Mouse (Mus musculus) hindlimb bud, embryonic 11.5 days (tissue): ENCODE measurements at regions not wholly inside any gene's neighbourhood (a gene's known extent, or its start where the extent isn't known, plus 50 kb on each side); places are given as distances from the start of the nearest gene placed in this dataset.

Experiments used
- DNase-seq: peaks from one replicate; pipeline ENCODE4 v3.0.0-alpha.2; 2012; ENCODE audit warnings: low read depth, low spot score; ENCODE audit errors: extremely low spot score

DNA sequence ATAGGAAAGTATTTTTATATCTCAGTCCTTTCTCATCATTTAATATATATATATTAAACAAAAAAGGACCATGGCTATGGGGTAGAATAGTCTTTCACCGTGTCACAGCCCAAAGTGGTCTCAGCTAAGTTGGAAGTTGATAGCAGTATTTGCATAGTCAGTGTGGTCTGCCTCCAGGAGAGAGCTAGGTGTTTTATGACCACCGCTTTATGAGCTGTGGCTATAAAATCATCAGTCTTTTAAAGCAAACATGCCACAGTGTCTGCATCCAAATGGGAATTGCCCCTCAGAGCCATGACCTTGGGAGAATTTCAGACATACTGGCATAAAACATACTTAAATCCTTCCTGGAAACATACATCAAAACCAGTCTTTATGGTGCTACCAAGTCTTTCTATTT is 140.9 kb upstream of the Cdkn2b start:
- no peak for DNase-seq

DNA sequence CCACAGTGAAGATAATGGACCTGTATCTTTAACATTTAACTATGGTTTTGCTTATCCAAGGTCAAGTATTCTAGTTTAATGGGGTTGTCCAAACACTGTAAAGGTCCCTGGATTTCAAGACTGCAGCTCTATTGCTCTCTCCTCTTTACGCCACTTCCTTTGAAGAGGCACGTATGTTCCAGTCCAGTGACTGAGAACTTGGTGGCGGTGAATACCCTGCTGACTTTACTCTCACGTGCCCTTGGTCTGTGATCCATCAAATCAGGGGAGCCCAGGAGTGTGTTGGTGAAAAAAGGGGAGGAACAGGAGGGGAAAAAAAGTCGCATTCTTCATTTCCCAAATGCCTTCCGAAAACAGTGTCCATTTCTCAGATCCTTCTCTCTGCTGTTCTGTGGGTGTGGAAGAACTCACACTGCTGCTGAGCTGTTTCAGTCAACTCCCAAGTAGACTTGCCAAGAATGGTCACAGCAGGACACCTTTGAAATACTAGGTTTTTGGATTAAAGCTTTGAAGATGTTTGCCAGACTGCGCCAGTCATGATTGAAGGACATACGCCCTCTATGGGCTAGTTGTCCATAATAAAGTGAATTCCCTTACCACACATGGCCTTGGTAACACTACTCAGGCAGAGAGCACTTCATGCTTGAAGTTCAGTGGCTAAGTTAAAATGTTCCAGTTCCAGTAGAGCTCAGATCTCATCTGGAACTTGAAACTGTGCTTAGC is 136.1 kb upstream of the Cdkn2b start:
- no peak for DNase-seq

DNA sequence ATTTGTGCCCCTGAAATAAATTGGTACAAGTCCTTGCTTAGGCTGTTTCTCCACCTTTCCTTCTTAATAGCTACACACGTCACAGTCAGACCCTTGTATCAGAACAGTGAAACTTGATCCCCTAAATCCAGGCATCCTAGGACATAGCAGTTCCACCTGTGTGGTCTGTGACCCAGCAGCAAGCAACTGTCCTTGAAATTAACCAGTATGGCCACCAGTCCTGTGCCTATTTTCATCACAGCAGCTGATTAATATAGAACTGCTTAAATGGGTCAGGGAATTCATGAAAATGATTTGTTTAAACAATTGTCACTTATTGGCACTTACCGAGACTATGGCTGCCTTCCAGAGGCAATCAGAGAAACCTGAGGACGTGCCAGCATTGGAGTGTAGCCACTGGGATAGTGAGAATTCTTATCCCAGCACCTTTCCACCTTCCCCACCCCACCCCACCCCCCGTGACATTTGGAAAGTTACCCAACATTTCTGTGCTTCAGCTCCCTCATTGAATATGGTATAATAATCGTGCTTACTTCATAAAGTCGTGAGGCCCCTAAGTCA is 135.4 kb upstream of the Cdkn2b start:
- no peak for DNase-seq

DNA sequence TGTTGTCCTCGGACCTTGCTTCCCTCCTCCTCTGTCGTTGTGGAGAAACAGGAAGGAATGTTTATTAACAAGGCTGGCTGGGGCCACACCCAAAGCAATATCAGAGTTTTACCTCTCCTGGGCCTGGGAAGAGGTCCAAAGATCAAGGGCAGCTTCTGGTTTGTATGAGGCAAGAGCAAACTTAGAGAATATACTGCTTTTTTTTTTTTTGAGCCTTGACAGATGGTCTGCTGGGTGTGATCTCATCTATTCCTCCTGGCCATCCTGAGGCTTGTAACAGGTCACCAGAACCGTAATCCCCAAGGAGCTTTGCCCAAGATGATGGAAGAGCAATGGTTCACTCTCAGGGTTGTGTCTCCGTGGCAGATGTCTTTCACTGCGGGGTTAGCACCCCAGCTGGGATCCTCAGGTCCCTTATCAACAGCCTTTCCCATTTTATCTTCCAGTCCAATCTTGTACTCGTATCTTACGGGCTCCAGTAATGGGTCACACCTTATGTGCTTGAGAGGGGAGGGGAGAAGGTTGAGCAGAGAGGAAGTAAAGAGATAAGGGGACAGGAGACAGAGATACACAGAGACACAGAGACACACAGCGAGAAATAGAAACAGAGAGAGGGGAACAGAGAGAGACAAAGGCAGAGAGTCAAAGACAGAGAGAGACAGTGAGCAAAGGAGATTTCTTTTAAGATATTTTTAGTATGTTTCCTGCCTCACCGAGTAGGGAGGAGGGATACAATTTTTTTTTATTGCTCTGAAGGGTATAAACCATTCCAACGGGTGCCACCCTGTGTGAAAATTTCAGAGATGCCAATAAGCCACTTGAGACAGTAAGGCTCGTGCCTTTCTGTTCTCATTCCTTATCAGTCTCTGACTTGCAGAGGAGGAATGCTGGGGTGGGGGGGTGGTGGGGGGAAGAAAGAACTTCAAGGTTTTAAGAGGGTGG is 134.6 kb upstream of the Cdkn2b start:
- no peak for DNase-seq

DNA sequence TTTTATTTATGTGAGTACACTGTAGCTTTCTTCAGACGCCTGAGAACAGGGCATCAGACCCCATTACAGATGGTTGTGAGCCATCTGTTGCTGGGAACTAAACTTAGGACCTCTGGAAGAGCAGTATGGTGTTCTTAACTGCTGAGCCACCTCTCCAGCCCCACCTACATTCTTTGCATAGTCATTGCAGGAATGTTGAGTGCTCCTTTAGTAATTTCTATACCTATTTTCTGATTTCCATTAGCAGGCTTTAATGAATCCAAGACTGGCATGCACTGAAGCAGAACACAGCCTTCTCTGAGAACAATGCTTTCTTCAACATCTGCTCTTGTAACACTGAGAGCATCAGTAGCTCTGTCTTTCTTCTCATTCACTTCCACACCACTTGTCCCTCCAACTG is 131.7 kb upstream of the Cdkn2b start:
- DNase-seq = no peak

DNA sequence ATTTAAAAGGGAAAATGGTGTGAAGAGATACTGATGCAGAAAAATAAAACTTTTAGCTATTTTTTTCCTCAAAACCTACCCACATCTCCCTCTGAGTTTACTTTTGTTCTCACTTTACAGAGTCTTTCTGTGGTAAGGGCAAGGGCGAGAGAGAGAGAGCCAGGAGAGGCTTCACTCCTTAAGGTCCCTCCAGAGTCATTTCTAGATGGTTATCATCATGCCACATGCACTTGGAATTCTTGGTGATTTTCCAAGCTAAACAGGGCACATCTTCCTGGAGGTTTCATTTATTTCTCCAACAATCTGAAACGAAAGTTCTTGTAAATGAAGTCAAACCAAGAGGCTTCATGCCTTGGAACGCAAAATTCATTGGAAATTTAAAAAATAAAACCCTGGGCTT is 130.0 kb upstream of the Cdkn2b start:
- no peak for DNase-seq

DNA sequence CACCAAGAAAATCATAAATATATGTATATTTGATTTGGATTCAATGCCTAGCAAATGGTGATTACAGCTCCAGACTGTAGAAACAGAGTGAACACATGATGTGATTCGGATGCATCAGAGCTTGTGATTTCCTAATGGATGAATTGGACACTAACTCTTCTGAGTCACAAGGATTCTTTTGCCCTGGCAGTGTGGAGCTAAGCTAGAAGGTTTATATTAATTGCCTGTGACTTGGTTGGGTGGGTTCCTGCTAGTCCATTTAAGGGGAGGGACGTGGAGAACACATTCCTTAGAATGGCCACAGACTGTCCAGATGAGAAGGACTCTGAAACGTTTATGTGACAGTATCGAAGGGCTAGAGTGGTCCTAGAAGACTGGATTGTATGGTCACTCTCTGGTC is 129.5 kb upstream of the Cdkn2b start:
- no peak for DNase-seq

DNA sequence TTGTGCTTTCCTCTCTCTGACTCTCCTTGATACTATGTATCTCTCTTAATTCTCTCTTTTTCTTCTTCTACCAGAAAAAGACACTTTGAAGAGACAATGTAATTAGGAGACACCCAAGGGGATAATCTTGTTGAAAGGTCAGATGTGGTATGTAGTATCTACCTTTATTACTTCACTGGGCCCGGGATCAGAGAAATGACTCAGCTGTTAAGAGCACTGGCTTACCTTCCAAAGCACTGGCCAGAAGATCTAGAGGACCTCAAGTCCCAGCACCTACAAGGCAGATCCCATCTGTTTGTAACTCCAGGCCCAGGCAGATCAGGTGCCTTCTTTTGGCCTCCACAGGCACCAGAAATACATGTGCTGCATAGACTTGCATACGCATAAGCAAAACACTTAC is 127.8 kb upstream of the Cdkn2b start:
- no peak for DNase-seq

DNA sequence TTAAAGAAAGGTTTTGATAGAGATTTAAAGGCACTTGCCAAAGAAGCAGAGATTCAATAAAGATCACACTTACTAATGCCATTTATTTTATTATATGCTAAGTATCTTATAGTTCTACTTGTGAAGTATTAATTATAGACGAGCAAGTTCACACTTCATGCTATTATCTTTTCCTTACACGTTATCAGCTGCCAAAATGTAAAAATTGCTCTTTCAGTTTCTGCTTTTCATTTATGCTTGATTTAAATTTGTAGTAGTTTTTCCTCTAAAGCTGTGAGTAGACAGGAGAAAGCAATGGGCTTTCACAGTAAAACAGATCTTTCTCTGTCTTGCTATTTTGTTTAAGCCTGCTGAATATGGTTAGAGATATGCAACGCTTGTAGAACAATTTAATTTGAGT is 125.9 kb upstream of the Cdkn2b start:
- DNase-seq = no peak

DNA sequence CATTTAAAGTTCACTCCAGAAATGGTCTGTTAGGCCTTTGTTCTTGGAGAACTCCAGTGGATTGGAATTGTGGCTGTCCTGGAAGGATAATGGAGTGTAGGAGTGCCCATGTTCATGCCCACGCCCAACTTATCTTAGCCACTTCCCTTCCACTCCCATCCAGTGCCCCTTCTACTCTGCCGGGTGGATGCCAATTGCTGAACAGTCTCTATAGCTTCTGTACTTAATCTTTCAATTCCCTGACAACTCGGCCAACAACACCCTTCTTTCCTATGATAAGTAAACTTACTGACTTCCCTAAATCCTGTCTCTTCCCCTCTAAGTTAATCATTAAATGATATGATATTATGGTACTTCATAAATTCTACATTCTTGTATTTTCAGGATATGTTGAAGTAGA is 123.3 kb upstream of the Cdkn2b start:
- DNase-seq = no peak

DNA sequence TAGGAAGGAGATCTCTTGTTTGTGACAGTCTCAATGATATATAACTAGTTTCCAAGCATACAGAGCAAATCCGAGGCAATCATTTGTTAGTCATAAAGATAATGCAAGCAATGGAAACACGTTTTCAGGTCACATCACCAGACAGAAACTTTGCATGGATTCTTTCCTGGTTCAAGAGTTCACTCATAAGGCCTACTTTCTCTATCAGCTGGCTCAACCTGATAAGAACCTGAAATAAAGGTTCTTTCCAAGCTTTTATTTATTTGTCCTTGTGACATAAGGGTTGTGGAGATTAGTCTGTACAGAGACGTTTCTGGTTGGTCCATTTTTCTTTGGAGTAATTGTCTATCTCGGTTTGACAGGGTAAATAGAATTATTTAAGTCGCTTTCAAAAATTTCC is 122.7 kb upstream of the Cdkn2b start:
- no peak for DNase-seq

DNA sequence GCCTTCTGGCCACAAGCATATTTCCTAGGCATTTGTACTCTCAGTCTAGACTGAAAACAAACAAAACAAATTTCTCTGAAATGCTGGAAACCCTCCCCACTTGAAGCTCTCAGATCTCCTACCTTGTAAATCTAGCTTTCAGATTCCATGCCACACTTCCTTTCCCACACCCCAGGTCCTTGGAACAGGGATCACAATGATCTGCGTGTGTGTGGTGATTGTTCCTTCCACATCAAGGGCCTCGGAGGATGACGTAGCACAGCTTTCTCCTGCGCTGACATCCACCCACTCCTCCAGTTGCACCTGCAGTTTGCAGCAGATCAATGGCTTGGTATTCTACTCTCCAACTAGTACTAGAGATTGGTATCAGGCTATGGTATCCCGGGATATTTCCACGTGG is 120.7 kb upstream of the Cdkn2b start:
- no peak for DNase-seq

DNA sequence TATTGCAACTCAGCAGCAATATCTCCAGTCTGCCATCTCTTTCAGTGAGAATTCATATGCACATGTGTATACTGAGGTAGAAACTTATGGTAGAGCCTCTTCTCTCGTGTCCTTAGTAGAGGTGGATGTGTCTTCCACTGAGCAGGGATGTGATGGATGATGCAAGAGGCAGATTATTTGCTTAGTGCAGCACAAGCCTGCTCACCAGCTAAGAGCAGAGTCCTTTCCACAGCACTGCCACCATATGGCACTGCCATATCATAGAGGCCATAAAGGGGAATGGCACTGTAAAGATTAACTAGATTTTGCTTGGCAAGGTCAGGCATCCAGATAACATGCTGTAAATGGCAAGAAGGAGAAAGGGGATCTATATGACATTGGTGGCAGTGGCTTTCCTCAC is 117.6 kb upstream of the Cdkn2b start:
- no peak for DNase-seq

DNA sequence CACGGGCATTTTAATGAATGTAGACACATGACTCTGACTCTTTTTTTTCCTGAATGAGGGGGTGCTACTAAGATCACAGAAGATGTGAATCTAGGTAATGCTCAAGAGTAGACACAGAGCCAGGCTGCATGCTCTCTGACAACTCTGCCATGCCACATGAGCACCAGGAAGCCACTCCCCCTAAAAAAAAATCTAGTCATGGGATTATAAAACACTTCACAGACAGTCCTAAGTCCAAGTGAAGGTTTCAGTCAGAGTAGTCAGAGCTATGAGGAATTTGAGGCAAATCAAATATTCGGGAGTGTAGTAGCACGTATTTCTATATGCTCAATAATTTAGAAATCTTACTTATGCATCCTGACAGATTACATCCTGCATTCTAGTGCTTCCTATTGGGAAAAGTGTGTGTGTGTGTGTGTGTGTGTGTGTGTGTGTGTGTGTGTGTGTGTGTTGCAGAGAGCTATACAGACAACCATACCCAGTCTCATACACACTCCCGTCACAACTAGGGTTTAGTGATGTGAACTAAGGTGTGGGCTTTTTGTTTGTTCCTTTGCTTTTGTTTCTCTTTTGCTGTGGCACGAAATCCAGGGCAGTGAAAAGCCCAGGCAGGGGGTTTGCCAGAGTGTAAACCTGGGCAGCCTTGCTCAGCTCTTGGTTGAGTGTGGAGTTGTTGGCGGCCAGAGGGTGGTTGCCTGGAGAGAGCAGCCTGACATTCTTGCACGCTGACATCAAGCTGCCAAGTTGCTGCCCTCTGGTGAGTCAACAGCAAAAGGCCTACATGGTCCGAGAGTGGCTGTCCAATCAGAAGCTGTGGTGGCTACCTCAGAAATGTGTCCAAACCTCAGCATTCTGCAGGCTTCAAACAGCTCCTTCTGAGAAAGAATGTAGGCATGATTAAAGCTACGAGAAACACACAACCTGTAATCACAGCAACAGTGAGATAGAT is 116.8 kb upstream of the Cdkn2b start:
- DNase-seq = no peak

DNA sequence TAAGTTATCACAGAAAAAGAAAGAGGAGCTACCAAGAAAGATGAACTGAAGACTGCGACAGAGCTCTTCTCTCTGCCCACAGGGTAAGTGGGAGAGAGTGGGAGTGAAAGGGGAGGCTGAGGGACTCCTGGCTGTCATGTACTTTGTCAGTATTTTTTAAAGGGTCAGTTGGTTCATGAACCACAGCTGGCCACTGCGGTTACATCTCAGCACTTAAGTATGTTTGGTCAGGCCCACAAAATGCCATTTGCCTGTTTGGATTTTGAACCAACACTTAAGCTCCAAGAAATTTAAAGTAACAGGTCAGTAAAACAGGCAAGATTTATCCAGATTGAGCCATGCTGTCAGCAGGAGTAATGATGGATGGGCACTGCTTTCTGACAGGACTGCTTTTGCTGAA is 115.1 kb upstream of the Cdkn2b start:
- DNase-seq = no peak

DNA sequence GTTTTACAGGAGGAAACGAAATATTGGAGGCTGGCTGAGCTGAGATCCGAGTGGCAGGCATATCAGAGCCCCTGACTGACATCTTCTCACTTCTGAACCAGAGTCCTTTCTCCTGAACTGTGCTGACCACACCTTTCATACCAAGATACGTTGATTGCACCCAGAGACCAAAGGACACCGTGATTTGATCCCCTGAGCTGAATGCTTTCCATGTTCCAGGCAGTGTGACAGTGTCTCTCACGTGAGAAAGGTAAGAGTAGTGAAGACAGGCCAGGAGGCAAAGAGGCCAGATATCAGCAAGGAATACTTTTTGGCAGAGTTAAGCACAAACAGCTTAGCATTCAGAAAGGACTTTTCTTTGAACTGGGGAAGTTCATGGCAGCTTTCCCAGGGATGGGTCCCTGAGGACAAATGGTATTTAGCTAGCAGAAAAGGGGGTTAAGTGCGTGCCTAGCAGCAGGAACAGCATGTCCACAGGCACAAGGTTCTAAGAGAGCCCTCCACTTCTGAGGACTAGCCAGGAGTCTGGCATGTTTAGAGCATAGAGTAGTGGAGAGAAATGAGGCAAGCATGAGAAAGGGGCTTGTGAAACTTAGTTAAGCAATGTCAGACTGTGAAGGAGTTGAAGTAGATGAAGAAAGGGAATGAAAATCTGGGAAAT is 111.0 kb upstream of the Cdkn2b start:
- DNase-seq = no peak

DNA sequence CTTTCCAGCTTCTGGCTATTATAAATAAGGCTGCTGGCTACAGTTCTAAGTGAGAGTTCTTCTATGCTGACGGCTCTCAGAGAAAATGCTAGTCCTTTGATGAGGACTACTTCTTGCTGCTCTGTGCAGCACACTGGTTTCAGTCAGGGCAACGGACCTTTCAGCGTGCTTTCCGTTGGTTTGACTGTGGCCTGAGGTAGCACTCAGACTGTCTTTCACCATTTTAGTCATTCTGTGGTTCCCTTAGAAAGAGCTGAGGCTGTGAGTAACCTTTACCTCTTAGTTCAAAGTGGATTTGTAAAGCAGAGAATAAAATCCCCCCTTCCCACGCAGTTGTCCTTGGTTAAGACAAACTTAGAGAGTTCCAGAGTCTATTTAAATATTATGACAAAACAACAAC is 110.0 kb upstream of the Cdkn2b start:
- DNase-seq = no peak

DNA sequence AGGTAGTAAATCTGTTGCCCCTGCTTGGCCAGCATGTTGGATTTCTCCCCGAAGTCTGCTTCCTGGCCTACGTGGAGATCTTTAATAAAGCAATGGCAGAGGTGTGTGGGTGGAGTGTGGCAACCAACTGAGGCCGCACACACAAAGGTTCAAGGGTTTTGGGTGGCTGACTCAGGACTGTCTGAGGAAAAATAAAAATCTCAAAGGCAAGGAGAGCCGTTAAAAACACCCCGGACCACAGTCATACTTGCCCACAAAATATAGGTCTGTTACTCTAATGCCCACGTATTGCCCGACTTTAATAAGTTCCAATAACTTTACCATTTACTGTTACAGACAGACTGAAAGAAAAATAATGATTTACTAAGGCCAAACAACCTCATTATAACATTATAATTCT is 108.7 kb upstream of the Cdkn2b start:
- no peak for DNase-seq

DNA sequence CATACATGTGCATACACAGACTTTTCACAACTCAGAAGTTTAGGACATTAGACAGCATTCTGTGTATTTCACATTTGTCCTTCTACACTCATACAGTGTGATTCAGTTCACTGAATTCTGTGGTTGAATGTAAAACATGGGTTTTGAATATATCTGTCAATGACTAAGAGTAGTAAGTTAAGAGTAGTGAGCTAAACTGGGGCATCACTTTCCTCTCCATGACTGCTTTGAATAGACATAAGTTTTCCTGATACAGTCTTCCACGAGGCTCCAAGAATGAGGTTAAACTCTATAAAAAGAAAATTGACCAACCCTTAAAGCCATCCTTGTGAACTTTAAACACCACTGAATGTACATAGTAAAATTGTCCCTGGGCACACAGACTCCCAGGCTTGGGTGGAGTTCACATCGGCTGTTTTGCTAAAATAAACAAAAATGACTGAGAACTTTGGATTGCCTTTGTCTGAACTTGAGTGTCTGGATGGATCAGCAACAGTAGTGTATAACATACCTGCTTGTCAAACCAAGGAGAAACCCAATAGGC is 94.9 kb upstream of the Cdkn2b start:
- no peak for DNase-seq

DNA sequence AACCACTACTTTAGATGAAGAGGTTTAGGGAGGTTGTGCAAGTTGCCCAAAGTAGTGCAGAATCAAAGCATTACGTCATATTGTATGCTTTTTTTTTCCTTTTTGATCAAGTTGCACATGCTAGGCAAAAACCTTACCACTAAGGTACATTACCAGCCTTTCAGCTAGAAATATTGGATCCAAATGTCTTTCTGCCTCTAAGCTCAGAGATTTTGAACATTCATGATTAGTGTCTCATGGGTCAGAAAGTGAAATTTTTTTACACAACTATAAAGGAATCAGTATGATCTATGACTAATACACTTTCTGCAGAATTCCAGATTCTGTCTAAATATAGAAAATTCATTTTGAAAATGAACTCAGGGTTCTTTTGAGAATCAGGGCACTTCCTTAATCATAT is 92.3 kb upstream of the Cdkn2b start:
- no peak for DNase-seq
